Mouse (Mus musculus): ENCODE results near the gene Mdfi.

The Mdfi gene

DNA sequence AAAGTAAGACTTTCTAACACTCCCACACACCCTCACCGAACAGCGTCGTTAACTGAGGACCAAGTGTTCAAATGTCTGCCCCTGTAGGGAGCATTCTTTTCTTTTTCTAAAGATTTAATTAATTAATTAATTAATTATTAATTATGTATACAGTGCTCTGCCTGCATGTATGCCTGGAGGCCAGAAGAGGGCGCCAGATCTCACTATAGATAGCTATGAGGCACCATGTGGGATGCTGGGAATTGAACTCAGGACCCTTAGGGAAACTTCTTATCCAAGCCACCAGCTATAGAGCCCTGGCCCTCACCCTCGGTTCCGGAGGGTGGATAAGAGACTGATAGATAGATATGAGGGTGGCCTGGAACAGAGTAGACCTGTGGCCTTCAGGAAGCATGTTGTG lies 13.5 kb upstream of the Mdfi start:
- no peak for DNase-seq (ENCODE audit: low spot score)

DNA sequence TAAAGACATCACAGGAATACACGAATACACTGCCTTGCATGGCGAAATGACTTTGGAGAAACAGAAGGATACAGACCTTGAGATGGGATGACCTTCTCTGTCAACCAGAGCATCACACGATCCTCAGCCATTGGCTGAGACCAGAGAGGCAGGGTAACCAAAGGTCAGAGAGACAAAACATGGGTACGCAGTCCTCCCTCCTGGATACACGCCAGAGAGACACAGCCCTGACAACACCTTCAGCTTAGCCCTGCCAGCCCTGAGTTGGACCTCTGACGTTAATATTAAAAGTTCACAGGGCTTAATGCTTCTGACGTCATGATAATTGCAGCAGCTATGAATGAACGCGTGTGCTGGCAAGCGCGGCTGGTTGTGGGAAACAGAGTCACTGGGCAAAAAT lies 11.1 kb upstream of the Mdfi start:
- no peak for DNase-seq (ENCODE audit: low spot score)

DNA sequence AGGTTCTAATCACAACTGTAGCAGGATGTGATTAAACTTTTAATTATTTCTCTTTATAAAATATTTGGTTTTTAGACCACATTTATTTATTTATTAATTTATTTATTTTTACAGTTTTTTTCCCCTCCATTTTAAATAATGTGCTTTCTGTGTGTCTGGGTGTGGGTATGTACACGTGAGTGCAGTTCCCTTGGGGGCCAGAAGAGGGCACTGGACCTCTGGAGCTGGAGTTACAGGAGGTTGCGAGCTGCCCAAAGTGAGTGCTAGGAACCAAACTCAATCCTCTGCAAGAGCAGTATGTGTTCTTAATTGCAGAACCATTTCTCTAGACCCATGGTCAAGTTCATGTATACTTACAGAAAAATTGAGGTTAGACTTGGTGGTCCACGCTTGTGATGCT lies 9.0 kb upstream of the Mdfi start:
- DNase-seq (ENCODE audit: low spot score) = peak; percentile 48

DNA sequence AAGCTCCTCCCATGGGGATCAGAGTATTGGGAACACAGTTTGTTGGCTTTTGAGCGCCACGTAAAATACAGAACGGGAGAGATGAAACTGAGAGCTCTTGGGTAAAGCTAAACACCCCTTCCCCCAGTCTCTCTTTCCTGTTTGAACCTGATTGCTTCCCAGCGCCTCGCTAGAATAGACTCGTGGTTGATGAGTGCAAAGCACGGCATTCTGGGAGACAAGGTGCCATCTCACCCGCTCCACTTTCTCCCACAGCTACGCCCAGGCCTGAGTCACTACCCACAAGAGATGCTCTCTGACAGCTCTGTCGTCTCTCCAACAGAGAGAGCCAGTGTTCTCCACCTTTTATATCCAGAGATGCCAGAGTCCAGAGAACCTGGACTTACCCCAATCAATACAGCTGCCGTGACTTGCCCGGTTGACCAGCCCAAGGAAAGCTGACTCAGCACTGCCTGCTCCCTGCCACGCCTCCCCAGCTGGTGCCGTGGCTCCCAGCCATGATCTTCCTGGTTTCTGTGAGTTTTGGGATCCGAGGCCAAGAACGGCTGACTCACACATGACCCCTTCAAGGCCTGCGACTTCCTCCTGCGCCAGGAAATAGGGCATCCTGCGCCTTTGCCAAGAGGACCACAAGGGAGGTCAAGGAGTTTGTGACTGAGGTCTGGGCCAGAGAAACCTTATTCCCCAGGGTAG lies 7.6 kb upstream of the Mdfi start:
- peak; percentile 89 for DNase-seq (ENCODE audit: low spot score)

DNA sequence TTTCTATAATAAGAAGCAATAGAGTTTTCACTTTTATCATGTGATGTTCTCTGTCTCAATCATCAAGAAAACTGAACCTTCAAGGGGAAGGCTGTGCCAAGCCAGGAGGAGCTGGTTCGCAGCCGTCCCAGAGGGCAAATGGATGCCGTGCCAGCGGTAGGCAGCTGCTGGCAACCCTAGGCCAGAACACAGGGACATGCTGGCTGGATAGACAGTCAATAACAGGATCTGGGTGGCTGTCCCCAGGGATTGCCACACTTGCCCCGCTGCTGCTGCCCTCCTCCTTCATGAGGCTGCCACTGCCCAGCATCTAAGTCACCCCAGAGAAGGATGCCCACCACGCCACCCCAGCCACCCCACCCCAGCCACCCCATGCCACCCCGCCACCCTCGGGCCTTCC lies 7.0 kb upstream of the Mdfi start:
- DNase-seq (ENCODE audit: low spot score) = no peak

DNA sequence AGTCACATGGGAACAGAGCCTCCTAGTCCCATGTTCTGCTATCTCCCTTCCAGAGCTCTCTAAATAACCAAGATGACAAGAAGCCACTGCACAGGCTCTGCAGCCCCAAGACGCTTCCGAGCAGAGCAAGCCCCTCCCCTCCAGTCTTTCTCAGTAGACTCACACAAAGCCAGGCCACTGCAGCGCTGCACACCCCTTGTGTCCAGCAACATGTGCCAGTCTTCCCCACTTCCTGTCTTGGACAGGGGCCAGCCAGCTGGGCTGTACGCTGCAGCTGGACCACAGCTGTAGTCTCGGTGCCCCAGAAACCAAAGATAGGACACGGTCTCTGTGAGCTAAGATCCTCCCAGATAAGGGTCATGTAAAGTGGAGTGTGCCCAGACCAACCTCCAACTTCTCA lies 3.3 kb upstream of the Mdfi start:
- no peak for DNase-seq (ENCODE audit: low spot score)

DNA sequence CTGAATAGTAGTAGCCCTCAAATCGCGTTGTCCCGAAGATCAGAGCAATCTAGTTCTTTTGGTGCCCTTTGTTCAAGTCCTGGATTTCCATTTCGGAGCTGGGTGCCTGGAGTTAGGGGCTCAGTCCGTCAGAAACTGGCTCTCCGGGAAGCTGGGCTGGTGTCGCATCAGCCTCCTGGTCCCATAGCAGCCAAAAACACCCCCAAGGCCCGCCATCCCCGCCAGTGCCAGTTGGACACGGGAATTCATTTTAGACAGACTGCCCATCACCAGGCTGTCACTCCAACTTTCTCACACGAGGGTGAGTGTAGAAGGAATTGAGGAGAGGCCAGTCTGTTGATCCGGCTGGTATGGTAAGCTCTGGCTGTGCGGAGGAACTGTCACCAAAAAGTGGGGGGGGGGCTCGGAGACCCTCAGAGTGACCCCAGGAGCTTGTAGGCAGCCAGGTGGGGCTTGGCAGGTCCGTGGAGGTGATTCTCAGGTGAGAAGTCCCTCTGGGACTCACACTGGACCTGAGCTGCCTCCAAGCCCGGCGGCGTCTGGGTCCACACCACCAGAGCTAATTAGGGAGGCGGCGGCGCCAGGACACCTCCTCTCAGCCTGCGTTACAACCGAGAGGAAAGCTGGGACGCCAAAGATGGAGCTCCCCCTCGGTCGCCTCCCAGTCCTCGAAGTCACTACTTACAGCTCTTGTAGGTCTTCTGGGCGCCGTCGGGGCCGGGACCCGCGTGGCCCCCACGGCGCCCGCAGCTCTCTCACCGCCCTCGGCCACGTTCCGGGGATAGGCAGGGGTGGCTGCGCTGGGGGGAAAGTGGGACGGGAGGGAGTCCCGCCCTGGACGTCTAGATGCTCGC lies 636 bp downstream of the Mdfi start:
- no peak for DNase-seq (ENCODE audit: low spot score)

DNA sequence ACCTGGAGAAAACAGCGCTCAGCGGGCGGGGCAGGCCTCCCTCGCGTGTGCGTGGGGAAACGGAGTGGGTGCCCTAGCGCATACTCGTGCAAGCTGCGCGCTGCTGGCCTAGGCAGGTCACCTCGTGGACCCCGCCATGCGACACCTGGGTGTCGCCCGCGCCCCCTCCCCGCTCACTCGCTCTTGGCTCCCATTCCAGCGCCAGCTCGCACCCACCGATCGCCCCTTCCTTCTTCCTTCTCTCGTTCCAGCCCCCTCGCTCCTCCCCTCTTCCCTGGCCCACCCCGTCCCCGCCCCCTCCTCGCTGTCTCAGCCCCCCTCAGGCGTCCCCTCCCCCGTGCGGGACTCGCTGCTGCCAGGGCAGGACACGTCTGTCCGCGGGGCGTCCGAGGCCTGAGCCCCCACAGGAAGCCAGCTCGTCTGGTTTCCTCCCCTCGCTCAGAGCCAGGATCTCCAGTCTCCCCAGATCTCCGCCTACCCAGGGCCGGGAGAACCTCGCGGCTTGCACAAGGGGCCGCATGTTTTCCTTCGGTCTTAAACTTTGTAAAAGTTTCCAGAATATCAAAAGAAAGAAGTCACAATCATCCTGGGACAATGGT lies 1.4 kb downstream of the Mdfi start:
- peak; percentile 77 for DNase-seq (ENCODE audit: low spot score)

DNA sequence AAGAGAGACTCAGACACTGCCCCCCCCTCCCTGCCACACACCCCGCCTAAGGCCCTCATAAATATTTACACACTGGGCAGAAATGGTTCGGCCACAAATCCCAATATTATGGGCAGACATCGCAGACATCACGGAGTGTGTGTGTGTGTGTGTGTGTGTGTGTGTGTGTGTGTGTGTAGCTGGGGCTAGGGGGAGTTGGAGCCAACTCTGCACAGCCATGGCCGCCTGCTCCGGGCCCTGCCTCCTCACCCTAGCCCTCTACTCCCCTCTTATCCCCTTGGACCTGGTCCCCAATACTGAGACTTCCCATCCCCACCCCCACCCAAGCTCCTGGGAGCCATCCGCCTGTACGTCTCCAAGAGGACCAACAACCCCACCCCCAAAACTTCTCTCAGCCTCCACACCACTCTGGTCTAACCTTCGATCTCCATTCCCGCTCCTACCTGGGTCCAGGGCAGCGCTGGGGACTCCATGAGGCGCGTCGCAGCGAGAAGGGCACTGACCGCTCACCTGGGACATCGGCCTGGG lies 1.9 kb downstream of the Mdfi start:
- DNase-seq (ENCODE audit: low spot score) = no peak

DNA sequence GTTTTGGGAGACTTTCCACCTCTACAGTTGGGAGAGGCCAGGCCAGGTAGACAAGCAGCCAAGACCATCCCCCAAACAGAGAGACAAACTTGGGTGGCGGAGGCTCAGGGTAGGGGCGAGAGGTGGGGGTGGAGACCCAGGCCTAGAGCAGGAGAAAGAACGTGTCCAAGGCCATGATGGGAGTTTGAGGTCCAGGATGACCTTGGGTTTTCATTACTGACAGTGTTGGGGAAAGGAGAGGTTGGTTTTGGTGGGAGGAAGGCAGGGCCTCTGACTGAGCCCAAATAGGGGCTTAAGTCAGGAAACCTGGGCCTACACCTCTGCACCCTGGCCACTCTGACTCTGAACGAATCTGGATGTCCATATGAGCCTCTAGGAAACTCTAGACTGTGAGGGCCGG lies 2.7 kb downstream of the Mdfi start:
- no peak for DNase-seq (ENCODE audit: low spot score)

DNA sequence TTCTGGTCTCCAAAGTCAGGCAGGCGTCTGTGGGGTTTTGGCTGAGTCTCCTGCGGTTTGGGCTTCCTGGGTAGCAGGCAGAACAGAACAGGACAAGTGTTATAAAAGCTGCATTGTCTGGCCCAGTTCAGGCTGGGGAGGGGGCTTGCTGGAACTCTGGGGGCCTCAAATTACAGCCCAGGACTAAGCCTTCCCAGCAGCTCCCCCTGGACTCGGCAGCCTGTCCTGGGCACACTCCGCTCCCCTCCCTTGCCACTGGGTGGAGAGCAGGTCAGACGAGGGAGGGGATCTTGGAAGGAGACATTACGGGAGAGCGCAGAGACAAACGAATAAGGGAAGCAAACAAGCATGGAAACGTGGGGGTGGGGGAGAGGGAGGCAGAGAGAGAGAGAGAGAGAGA lies 3.3 kb downstream of the Mdfi start:
- DNase-seq (ENCODE audit: low spot score) = peak; percentile 35

DNA sequence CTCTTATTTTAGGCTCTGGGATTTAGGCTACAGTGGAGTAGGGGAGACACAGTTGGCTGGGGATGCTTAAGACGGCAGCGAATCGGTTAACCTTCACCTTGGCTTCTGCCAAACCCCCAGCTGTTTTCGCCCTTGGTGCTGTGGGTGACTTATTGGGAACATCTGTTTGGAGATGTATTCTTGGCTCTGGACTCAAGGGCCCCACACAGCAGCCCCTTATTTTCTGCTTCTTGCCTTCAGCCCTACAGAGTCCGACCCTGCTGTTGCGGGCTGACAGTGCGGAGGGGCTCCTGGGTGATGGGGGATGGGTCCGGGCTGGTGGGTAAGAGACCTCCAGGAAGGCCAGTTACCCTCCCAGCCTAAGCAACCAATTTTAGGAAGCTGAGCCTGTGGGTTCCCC lies 13.2 kb downstream of the Mdfi start:
- DNase-seq (ENCODE audit: low spot score) = peak; percentile 52

DNA sequence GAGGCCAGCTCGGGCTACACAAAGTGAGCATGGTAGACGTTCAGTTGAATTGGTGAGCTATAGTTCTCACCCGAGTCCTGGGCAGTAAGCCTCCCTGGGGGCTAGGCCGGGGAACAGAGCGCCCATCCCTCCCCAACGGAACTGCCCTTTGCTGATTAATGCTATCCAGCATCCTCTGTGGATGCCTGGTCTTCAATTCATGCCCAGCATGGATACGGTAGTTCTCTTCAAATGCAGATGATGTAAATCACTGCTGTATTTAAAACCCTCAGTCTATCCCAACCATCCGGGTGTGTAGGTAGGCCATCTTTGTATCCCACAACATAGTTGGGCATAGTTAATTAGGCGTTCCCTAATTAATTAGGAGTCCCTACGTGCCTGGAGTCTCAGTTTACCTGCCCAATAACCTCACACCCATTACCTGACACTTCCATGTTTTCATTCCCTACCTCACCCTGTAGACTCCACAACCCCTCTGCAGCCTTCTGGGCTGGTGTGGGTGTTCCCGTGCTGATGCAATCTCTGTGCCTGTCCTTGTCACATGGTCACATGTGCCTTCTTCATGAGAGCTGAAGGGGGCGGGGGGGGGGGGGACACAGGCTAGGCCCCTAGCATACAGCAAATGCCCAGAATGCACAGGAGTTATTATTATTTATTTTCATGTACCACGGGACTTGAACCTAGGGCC lies 16.3 kb downstream of the Mdfi start:
- peak; percentile 33 for DNase-seq (ENCODE audit: low spot score)

DNA sequence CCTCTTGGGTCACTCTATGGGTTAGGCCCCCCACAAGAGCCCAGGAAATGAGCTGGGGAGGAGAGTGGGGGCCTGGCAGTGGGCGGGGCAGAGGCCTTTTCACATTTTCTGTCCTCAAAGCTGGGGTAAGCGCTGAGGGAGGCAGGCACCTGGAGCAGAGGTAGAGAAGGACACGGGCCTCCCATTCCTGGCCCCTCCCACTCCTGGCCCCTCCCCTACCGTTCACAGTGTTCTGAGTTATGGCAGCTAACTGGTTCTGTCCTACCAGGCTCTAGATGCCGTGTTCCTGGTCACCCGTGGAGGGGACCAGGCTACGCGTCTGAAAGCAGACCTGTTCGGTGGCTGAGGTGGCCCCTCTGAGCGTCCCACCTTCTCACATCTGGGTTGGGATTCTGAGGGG lies 19.0 kb downstream of the Mdfi start:
- DNase-seq (ENCODE audit: low spot score) = peak; percentile 53

DNA sequence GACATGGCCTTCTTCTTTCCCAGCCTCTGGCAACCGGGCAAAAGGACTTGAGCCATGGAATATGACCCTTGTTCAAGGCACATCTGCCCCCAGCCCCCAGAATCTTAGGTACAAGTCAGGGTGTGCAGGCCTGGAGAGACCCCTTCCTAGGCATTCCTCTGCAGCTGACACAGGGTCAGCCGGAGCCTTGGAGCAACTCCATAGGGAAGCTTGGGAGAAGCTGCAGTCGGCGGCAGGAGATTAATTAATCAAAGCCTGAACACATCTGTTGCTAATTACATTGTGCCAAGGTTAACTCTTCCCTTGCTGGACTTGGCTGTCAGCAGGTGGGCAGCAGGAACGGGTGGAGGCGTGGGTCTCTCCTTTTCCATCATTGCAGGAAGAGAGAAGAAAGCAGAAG lies 20.0 kb downstream of the Mdfi start:
- peak; percentile 34 for DNase-seq (ENCODE audit: low spot score)

DNA sequence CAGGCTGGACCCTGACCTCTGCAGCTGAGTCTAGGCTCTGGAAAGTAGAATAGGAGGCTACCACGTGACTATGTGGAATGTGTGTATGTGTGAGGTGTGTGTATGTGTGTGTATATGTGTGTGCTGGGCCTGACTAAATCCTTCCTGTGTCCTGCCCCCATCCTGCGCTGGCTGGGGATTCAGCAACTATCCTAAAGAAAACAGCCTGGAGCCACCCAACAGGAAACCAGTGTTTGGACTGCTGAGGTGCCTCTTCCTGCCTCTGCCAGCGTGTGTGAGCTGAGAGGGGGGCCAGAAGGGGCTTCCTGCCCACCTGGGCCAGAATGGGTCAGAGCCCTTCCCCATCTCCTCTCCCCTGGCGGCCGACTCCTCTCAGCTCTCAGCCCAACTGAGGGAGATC lies 20.9 kb downstream of the Mdfi start:
- DNase-seq (ENCODE audit: low spot score) = no peak

DNA sequence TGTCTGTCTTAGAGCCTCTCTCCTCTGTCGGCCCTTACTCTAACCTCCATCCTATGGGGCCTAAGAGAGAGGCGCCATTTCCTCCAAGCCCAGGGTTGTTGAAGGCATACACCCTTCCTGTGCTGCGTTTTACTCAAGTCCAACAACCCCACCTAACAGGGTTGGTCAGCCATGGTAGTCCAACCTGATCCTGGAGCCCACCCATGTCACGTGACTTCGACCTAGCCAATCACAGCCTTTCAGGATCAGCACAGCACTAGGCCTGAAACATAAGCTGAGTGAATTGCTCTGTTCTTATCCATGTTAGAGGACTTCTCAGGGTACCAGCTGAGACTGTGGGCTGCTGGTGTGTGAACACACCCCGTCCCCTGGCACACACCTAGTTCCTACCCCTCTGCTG lies 22.3 kb downstream of the Mdfi start:
- no peak for DNase-seq (ENCODE audit: low spot score)

DNA sequence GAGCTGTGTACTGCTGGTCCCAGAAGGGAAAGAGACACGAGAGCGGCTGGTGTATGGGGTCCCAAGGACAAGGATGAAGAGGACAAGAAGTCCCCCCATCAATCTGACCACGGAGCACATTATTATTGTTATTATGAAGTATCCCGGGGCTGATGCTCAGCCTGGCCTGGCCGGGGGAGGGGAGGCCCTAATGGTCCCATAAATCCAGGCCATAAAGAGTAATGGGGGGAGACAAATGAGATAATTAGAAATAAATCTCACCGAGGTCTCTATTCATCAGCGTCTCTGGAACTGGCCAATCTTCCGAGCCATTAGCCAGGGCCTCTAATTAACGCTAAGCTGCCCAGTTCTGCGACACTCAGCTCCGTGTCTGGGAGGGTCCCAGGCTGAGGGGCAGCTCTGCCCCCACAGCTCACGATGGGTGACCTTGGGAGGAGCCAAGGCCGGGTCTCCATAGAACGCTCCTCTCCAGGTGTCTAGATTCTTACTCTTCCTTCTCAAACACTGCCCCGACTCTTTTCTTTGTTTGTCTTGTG lies 23.2 kb downstream of the Mdfi start:
- DNase-seq (ENCODE audit: low spot score) = no peak

DNA sequence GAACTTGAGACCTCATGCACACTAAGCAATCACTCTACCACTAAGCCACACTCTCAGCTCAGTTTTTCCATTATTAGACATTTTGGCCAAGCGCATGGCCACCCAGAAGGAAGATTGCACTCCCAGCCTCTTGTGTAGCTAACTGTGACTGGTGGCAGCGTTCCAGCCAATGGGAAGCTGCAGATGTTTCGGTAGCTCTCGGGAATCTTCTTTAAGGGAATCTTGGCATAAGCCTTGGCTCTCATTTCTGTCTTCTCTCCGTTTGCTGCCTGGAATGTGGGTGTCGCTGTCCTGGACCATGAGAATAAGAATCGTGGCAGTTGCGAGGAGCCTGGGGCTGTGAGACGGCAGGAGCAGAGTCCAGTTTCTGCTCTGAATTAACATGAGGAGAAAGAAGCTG lies 28.3 kb downstream of the Mdfi start:
- DNase-seq (ENCODE audit: low spot score) = peak; percentile 79

DNA sequence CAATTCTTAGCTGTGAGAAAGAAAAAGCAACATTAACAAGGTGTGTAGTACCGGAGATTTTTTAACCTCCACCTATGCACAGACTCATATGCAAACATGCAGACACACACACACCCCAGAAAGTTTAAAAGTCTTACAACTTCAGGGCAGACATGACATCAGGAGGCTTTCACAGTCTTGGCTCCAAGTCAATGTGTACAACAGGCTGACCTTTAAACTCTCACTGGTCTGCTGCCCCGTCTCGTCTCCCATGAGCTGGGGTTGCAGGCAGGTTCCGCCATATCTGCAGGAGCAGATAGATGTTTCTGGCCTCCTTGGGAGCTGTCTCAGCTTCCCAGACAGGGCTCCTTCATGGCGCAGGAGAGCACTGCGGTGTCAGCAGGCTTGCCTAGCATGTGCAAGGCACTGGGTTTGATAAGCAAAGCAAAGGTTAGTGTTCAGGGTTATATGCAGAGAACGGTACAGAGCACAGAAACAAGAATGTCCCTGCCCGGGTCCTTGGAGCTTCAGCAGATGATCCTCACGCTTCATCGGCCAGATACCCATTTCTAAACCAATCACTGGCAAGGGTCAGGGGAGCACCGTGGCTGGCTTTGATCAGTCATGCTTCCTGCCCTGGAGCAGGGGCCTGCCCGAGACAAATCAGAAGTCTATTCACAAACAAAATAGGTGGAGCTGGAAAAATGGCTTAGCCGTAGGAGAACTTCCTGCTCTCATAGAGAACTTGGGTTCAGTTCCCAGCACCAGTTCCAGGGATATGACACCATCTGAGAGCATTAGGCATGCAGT lies 29.2 kb downstream of the Mdfi start:
- DNase-seq (ENCODE audit: low spot score) = no peak

DNA sequence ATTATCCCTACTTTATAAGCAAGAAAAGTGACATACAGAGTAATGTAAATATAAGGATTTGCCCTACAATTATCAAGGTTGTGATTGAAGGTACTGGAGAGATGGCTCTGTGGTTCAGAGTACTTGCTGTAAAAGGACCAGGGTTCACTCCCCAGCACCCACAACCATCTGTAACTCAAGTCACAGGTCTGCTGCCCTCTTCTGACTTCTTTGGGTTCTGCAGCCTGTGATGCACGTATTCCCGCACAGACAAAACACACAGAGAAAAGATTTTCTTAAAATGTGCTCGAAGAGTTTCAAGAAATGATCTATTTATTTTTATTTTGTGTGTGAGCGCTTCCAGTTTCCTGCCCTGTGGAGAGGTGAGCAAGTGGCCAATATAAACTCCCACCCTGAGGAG lies 30.8 kb downstream of the Mdfi start:
- no peak for DNase-seq (ENCODE audit: low spot score)
